Mouse (Mus musculus) midbrain, embryonic 16.5 days (tissue): ENCODE data around the gene Cntnap1. TPM values are rescaled to one million over a fixed set of nuclear protein-coding genes. Genes with fewer than 3 reads are reported as not detected.

Experiments used
- ATAC-seq: fragments of 200-750 bp; cut with Nextera tagmentation; 2 replicates; pipeline ENCODE4 v1.8.0; 2017; ENCODE audit warnings: moderate TSS enrichment
- H3K27ac ChIP-seq: fragments of 300-500 bp; sonication (generic); 2 replicates; pipeline ENCODE4 v1.5.1; 2014; ENCODE audit warnings: mild to moderate bottlenecking, low read length, mixed read lengths
- H3K27me3 ChIP-seq: fragments of 300-500 bp; sonication (generic); 2 replicates; pipeline ENCODE4 v1.6.1; 2014; ENCODE audit warnings: low read depth, low read length, mixed read lengths; ENCODE audit not compliant: control insufficient read depth, insufficient read depth
- H3K36me3 ChIP-seq: fragments of 300-500 bp; sonication (generic); 2 replicates; pipeline ENCODE4 v1.6.1; 2014; ENCODE audit warnings: mild to moderate bottlenecking, low read length, moderate library complexity, mixed read lengths; ENCODE audit not compliant: control insufficient read depth, insufficient read depth
- H3K4me1 ChIP-seq: fragments of 300-500 bp; sonication (generic); 2 replicates; pipeline ENCODE4 v1.6.1; 2014; ENCODE audit warnings: mild to moderate bottlenecking, low read length, mixed read lengths; ENCODE audit not compliant: control insufficient read depth, insufficient read depth
- H3K4me2 ChIP-seq: fragments of 300-500 bp; sonication (generic); 2 replicates; pipeline ENCODE4 v1.6.1; 2014; ENCODE audit warnings: mild to moderate bottlenecking, low read length, mixed read lengths
- H3K4me3 ChIP-seq: fragments of 300-500 bp; sonication (generic); 2 replicates; pipeline ENCODE4 v1.5.1; 2014; ENCODE audit warnings: low read depth, mild to moderate bottlenecking, low read length, moderate library complexity, mixed read lengths
- H3K9ac ChIP-seq: fragments of 300-500 bp; sonication (generic); 2 replicates; pipeline ENCODE4 v1.6.1; 2014; ENCODE audit warnings: low read depth, low read length, mixed read lengths
- H3K9me3 ChIP-seq: fragments of 300-500 bp; sonication (generic); replicated peaks from 2 replicates; pipeline ENCODE4 v1.6.1; 2014; ENCODE audit warnings: mild to moderate bottlenecking, low read length, mixed read lengths; ENCODE audit not compliant: control insufficient read depth, poor library complexity, severe bottlenecking
- WGBS: fragments of 180-500 bp; shearing (Covaris S2); extraction: QIAGEN DNeasy Blood & Tissue Kit; methylation state at CpG from one replicate; pipeline ENCODE4 v1.1.7; 2014; 5-methylcytosine and 5-hydroxymethylcytosine counted together
- polyA plus RNA-seq: library from polyadenylated mRNA; unstranded; fragments of >200 nt; fragmentation: Nextera tagmentation; extraction: Ambion mirVana; gene quantifications from 2 replicates; pipeline ENCODE4 v1.2.1, GENCODE M21; 2015

Gene Cntnap1
- polyA plus RNA-seq, 1 experiment from 2014 or later = 4.7 TPM

GRCm38 (mm10) chr11:101190913-101191907, 20.9 kb downstream of the Cntnap1 start:
- H3K27ac ChIP-seq = no peak overlapping the region
- peaks cover 5% of the 10 kb centered on the region for H3K4me1 ChIP-seq
- no peak for ATAC-seq
- H3K4me3 ChIP-seq = no peak overlapping the region
- H3K9ac ChIP-seq = no peak overlapping the region
- no peaks in the 10 kb centered on the region for H3K27me3 ChIP-seq
- H3K4me2 ChIP-seq = no peak overlapping the region
- H3K9me3 ChIP-seq = no peaks in the 10 kb centered on the region
- 50% methylated on average over 17 of the region's 17 CpGs for WGBS
- 0 out of 2 replicates have a peak, but pooled peaks cover 2% of the 10 kb centered on the region for H3K36me3 ChIP-seq

GRCm38 (mm10) chr11:101191919-101192470, 21.7 kb downstream of the Cntnap1 start:
- Histone ChIP-seq H3K27ac (no peak overlapping the region), H3K36me3 (peaks cover 5% of the 10 kb centered on the region; the same call in 1 of the 2 replicates), H3K27me3 (no peaks in the 10 kb centered on the region), H3K4me3 (no peak overlapping the region), H3K9me3 (no peaks in the 10 kb centered on the region), H3K4me1 (peaks cover 5% of the 10 kb centered on the region), H3K9ac (no peak overlapping the region), H3K4me2 (no peak overlapping the region)
- WGBS = 80% methylated on average over 4 of the region's 4 CpGs
- no peak for ATAC-seq

DNA sequence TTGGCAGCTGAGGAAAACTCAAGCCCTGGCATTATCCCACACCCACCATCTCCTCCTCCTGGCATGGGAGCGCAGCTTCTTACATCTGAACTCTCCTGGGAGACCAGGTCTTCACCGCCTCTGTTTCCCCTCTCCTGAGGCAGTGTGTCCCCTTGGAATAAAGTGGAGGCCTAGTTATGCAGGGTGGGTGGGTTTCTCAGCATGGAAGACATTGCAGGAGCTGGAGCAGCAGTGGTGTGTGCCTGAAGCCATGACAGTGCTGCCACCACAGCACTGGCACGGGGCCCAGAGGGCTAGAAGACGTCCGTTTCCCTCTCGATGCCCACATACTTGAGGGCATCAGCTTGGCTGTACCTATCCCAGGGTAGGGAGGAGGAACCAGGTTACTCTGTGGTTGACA, 22.3 kb downstream of the Cntnap1 start:
- no peak for ATAC-seq
- H3K27me3 ChIP-seq = no peaks in the 10 kb centered on the region
- H3K36me3 ChIP-seq = peaks cover 5% of the 10 kb centered on the region; the same call in 1 of the 2 replicates
- H3K27ac ChIP-seq = no peak overlapping the region
- no peak overlapping the region for H3K4me2 ChIP-seq
- 95% methylated on average over 6 of the region's 6 CpGs for WGBS
- no peak overlapping the region for H3K9ac ChIP-seq
- no peaks in the 10 kb centered on the region for H3K9me3 ChIP-seq
- no peak overlapping the region for H3K4me3 ChIP-seq
- peaks cover 5% of the 10 kb centered on the region for H3K4me1 ChIP-seq

- no peak overlapping the region for H3K4me3 ChIP-seq
- no peak for ATAC-seq
- 88% methylated on average over 7 of the region's 7 CpGs for WGBS
- H3K4me2 ChIP-seq = no peak overlapping the region
- peaks cover 5% of the 10 kb centered on the region for H3K4me1 ChIP-seq
- no peak overlapping the region for H3K9ac ChIP-seq
- no peaks in the 10 kb centered on the region for H3K27me3 ChIP-seq
- H3K36me3 ChIP-seq = peaks cover 5% of the 10 kb centered on the region; the same call in 1 of the 2 replicates
- no peaks in the 10 kb centered on the region for H3K9me3 ChIP-seq
- no peak overlapping the region for H3K27ac ChIP-seq
Observed at GRCm38 (mm10) chr11:101193076-101193475, 22.8 kb downstream of the Cntnap1 start.

DNA sequence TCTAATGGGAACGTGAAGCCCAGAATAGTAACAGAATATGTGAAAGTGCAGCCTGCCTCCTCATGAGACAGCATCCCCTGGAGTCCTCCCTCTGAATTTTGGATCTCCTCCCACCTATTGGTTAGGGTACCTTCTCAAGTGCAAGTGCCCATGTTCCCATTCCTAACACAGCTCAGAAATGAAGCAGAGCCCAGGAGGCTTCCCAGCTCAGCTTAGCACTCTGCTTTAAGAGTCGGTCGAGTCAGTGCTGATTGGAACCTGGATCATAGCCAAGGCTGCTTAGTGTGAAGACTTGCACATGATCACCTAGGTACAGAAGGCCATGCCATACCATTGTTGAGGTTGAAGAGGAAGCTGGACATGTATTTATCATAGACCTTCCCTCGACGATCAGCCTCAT, 23.8 kb downstream of the Cntnap1 start:
- Histone ChIP-seq H3K9ac (no peak overlapping the region), H3K27ac (no peak overlapping the region), H3K27me3 (no peaks in the 10 kb centered on the region), H3K4me1 (peaks cover 5% of the 10 kb centered on the region), H3K4me2 (no peak overlapping the region), H3K4me3 (no peak overlapping the region), H3K36me3 (peaks cover 8% of the 10 kb centered on the region; the same call in 1 of the 2 replicates), H3K9me3 (no peaks in the 10 kb centered on the region)
- WGBS = 87% methylated on average over 5 of the region's 5 CpGs
- ATAC-seq = no peak

GRCm38 (mm10) chr11:101194643-101195042, 24.3 kb downstream of the Cntnap1 start:
- H3K9me3 ChIP-seq = no peaks in the 10 kb centered on the region
- no peak overlapping the region for H3K4me3 ChIP-seq
- H3K4me2 ChIP-seq = no peak overlapping the region
- no peak overlapping the region for H3K27ac ChIP-seq
- no peaks in the 10 kb centered on the region for H3K27me3 ChIP-seq
- no peak for ATAC-seq
- no peaks in the 10 kb centered on the region for H3K4me1 ChIP-seq
- no peak overlapping the region for H3K9ac ChIP-seq
- WGBS = 89% methylated on average over 6 of the region's 6 CpGs
- H3K36me3 ChIP-seq = peaks cover 8% of the 10 kb centered on the region; the same call in 1 of the 2 replicates

GRCm38 (mm10) chr11:101195101-101195500, 24.8 kb downstream of the Cntnap1 start:
- Histone ChIP-seq H3K27me3 (no peaks in the 10 kb centered on the region), H3K4me3 (no peak overlapping the region), H3K9me3 (no peaks in the 10 kb centered on the region), H3K9ac (no peak overlapping the region), H3K36me3 (peaks cover 8% of the 10 kb centered on the region; the same call in 1 of the 2 replicates), H3K4me2 (no peak overlapping the region), H3K4me1 (no peaks in the 10 kb centered on the region), H3K27ac (no peak overlapping the region)
- 86% methylated on average over 1 of the region's 1 CpGs for WGBS
- no peak for ATAC-seq

DNA sequence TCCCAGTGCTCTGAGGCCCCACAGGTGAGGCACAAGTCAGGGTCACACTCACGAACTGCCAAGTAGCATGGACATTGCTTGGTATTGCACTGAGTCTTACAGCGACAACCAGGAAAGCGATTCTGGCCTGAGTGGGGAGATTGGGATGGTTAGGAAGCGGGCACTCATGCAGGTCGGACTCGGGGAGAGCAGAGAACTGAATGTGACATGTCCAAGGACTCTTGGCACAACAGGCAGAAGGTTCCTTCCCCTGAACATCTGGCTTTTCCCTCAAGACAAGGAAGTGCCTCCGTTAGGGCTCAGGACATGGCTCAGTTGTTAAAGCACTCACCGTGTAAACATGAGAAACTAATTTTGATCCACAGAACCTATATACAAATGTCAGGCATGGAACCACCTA, 25.2 kb downstream of the Cntnap1 start:
- ATAC-seq = no peak
- Histone ChIP-seq H3K27ac (no peak overlapping the region), H3K4me3 (no peak overlapping the region), H3K9ac (no peak overlapping the region), H3K4me1 (no peaks in the 10 kb centered on the region), H3K9me3 (no peaks in the 10 kb centered on the region), H3K27me3 (no peaks in the 10 kb centered on the region), H3K4me2 (no peak overlapping the region), H3K36me3 (peaks cover 8% of the 10 kb centered on the region; the same call in 1 of the 2 replicates)
- 87% methylated on average over 8 of the region's 8 CpGs for WGBS

GRCm38 (mm10) chr11:101196175-101196574, 25.9 kb downstream of the Cntnap1 start:
- H3K27ac ChIP-seq = no peak overlapping the region
- 90% methylated on average over 8 of the region's 8 CpGs for WGBS
- no peak overlapping the region for H3K9ac ChIP-seq
- no peak overlapping the region for H3K4me3 ChIP-seq
- no peaks in the 10 kb centered on the region for H3K9me3 ChIP-seq
- H3K4me1 ChIP-seq = 0 out of 2 replicates have a peak, but pooled peaks cover 3% of the 10 kb centered on the region
- H3K27me3 ChIP-seq = no peaks in the 10 kb centered on the region
- peaks cover 8% of the 10 kb centered on the region; the same call in 1 of the 2 replicates for H3K36me3 ChIP-seq
- ATAC-seq = no peak
- no peak overlapping the region for H3K4me2 ChIP-seq
